Mouse (Mus musculus): Measurements from ENCODE around the gene Ssu72.

DNA sequence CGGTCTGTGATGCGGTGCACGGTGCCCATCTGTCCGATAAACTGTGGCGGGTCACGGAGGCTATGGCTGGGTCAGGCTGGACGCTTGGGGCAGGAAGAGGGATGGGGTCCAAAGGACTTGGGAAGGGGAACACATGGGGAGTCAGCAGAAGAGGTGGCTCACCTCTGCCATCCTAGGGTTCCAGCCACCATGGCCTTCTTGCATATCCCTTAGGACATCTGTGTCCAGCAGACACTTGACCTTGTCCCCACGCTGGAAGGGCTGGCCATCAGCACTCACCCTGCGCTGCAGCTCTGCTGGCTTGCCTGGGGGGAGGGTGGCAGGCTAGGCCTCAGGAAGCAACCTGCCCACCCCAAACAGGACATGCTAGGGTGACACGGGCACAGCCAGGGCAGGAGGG is 45.6 kb upstream of the Ssu72 start:
- TF ChIP-seq CTCF (conservative IDR thresholded peaks at IDR 0.05; ENCODE audit: insufficient read depth, insufficient read length, low read depth, low read length) (no peak), POLR2A (IDR thresholded peaks at IDR 0.05; ENCODE audit: low read depth, low read length) (no peak)
